Mouse (Mus musculus): ENCODE measurements around the gene Ccdc9b.

Gene Ccdc9b

DNA sequence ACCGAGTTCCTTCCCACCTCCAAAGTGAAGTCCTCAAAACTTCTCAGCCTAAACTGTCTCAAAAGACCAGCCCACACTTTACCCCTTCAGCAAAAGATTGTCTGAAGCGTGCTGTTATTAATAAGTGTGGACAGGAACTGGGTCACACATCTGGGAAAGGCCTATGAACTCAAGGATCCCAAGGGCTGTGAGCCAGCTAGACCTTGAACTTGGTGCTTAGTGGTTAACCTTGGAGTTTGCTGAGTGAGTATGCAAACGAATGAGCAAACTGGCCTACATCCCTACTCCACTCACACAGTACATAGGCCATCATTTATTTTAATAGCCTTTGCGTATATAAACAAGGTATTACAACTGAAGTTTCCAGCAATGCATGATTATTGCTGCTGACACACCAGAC, 37.0 kb downstream of the Ccdc9b start:
- DNase-seq (ENCODE audit: low read depth, low spot score): no peak
- H3K27me3 ChIP-seq (ENCODE audit: control insufficient read depth, insufficient read depth, low read length, poor library complexity, severe bottlenecking): no peaks in the 10 kb centered on the region
- H3K36me3 ChIP-seq (ENCODE audit: control insufficient read depth, insufficient read depth, low read length, poor library complexity, severe bottlenecking): peaks cover 7% of the 10 kb centered on the region

GRCm38 (mm10) chr2:118723693-118724486, 38.6 kb downstream of the Ccdc9b start:
- DNase-seq (ENCODE audit: low read depth, low spot score): no peak
- H3K36me3 ChIP-seq (ENCODE audit: control insufficient read depth, insufficient read depth, low read length, poor library complexity, severe bottlenecking): peaks cover 8% of the 10 kb centered on the region
- H3K27me3 ChIP-seq (ENCODE audit: control insufficient read depth, insufficient read depth, low read length, poor library complexity, severe bottlenecking): no peaks in the 10 kb centered on the region

- H3K27me3 ChIP-seq (ENCODE audit: control insufficient read depth, insufficient read depth, low read length, poor library complexity, severe bottlenecking): no peaks in the 10 kb centered on the region
- peaks cover 15% of the 10 kb centered on the region for H3K36me3 ChIP-seq (ENCODE audit: control insufficient read depth, insufficient read depth, low read length, poor library complexity, severe bottlenecking)
- DNase-seq (ENCODE audit: low read depth, low spot score): no peak
Measured at GRCm38 (mm10) chr2:118716677-118717076, 45.8 kb downstream of the Ccdc9b start.

DNA sequence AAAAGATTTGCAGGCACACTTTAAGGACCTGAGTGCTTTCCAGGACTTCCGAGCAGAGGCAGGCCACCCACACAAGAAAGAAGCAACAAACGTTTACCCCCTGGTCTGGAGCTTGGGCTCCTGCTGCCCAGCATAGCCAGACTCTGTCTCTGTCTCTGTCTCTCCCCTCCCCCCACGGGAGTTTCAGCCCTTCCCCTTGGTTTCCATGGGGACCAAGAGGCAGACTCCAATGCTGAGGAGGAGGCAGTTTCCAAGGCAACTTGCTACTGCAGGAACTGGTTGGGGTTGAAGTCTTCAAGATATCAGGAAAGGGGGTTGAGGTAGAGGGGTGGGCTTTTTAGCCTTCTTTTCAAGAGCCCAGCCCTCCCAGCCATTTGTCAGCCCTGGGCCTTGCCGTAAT, 48.2 kb downstream of the Ccdc9b start:
- Histone ChIP-seq H3K36me3 (ENCODE audit: control insufficient read depth, insufficient read depth, low read length, poor library complexity, severe bottlenecking) (peaks cover 11% of the 10 kb centered on the region), H3K27me3 (ENCODE audit: control insufficient read depth, insufficient read depth, low read length, poor library complexity, severe bottlenecking) (no peaks in the 10 kb centered on the region)
- no peak for DNase-seq (ENCODE audit: low read depth, low spot score)

DNA sequence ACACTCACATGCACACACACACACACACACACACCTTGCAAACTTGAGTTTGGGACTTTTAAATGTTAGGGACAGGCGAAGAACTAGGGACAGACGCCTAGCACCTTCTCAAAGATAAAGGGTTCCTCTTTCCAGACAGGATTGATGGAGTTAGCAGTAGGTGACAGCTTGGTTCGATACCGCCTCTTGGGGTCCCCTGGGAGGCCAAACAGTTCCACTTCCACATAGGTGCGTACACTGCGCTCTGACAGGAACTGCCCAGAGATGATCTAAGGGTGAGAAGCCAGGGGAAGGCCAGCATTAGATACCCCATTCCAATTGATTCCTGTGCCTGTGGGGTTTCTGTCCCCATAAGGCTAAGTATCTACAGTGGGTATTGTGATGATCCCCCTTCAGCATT, 48.8 kb downstream of the Ccdc9b start:
- peaks cover 9% of the 10 kb centered on the region for H3K36me3 ChIP-seq (ENCODE audit: control insufficient read depth, insufficient read depth, low read length, poor library complexity, severe bottlenecking)

DNA sequence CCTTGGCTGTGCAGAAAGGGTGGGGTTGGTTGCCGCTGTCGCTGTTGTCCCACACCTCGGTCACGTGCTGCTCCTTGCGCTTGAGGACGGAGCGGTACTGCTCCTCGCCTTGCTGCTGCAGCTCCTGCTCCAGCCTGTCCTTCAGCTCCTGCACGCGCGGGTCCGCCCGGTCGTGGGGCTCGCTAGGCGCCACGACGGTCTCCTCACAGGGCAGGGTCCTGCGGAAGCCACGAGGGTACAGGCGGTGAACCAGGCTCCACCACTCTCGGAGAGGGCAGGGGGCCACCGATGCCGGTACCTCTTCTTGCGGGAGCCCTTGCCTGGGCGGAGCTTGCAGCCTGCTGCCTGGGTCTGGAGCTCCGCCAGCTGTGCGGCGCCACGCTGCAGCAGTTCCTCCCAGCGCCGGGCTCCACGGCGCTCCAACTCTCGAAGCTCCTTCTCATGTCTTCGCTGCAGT, 51.4 kb downstream of the Ccdc9b start:
- H3K36me3 ChIP-seq (ENCODE audit: control insufficient read depth, insufficient read depth, low read length, poor library complexity, severe bottlenecking): no peaks in the 10 kb centered on the region; the same call in 1 of the 2 replicates
- no peaks in the 10 kb centered on the region for H3K27me3 ChIP-seq (ENCODE audit: control insufficient read depth, insufficient read depth, low read length, poor library complexity, severe bottlenecking)
- no peak for DNase-seq (ENCODE audit: low read depth, low spot score)

More for the DNA sequence above, 48.8 kb downstream of the Ccdc9b start:
- H3K27me3 ChIP-seq (ENCODE audit: control insufficient read depth, insufficient read depth, low read length, poor library complexity, severe bottlenecking): no peaks in the 10 kb centered on the region
- DNase-seq (ENCODE audit: low read depth, low spot score): peak; percentile 83

- Histone ChIP-seq H3K27me3 (ENCODE audit: control insufficient read depth, insufficient read depth, low read length, poor library complexity, severe bottlenecking) (no peaks in the 10 kb centered on the region), H3K36me3 (ENCODE audit: control insufficient read depth, insufficient read depth, low read length, poor library complexity, severe bottlenecking) (no peaks in the 10 kb centered on the region)
- DNase-seq (ENCODE audit: low read depth, low spot score): no peak
Measured at GRCm38 (mm10) chr2:118709655-118710221, 52.7 kb downstream of the Ccdc9b start.

DNA sequence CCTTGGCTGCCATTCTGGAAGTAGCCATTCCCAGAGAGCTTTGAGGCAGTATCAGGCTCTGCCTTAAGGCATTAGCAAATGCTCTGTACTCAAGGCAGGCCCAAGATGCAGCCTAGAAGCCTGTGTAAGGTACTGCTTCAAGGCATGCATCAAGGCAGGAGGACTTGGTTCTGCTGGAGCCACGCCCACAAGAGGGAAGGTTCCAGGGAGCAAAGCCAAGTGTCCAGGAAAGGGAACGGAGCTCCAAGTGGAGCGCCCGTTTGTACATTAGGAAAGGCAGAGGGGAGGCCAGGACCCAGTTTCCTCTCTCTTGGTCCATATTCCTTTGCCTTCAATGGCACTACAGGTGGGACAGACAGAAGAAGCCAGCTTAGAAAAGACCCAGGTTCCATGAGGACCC, 54.0 kb downstream of the Ccdc9b start:
- no peak for DNase-seq (ENCODE audit: low read depth, low spot score)
- Histone ChIP-seq H3K27me3 (ENCODE audit: control insufficient read depth, insufficient read depth, low read length, poor library complexity, severe bottlenecking) (no peaks in the 10 kb centered on the region), H3K36me3 (ENCODE audit: control insufficient read depth, insufficient read depth, low read length, poor library complexity, severe bottlenecking) (no peaks in the 10 kb centered on the region)

DNA sequence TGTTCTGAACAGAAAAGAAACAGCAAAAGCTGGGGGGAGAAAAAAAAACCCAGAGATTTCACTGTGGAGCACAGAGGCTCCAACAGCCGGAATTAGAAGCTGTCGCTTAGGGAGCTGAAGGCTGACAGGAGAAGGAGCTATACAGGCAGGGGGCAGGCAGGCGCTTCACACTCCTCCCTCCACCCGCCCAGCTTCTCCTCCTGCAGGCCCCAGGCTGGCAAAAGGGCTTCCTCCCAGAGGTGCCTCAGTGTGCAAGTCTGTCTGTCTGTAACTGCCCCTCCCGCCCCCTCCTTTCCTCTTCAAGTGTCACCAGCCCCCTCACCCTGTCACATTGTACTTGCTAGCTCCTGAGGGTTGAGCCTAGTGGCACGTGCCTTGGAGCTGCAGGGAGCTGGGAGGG, 56.0 kb downstream of the Ccdc9b start:
- H3K36me3 ChIP-seq (ENCODE audit: control insufficient read depth, insufficient read depth, low read length, poor library complexity, severe bottlenecking): no peaks in the 10 kb centered on the region
- no peak for DNase-seq (ENCODE audit: low read depth, low spot score)
- no peaks in the 10 kb centered on the region for H3K27me3 ChIP-seq (ENCODE audit: control insufficient read depth, insufficient read depth, low read length, poor library complexity, severe bottlenecking)
